Mouse (Mus musculus): ENCODE measurements around the gene Pgam1.

- TF ChIP-seq POLR2A (IDR thresholded peaks at IDR 0.05; ENCODE audit: borderline replicate concordance, low read depth, low read length) = no peak
- TF ChIP-seq CTCF (IDR thresholded peaks at IDR 0.05; ENCODE audit: low read depth, low read length) = no peak
These were observed 5.2 kb upstream of the Pgam1 start for GRCm38 (mm10) chr19:41906311-41907078.
